Mouse (Mus musculus) thymus, adult 2 months (tissue): ENCODE results near the gene Ccdc169.

Experiments
- CTCF ChIP-seq: fragments of 200-500 bp; IDR thresholded peaks from 2 replicates; pipeline ENCODE4 v1.5.1; 2012; ENCODE audit warnings: mild to moderate bottlenecking, control low read depth, low read length, moderate library complexity, borderline replicate concordance; ENCODE audit not compliant: control insufficient read depth, poor library complexity, insufficient read depth; ENCODE audit errors: extremely low read depth
- POLR2A ChIP-seq: fragments of 200-500 bp; IDR thresholded peaks from 2 replicates; pipeline ENCODE4 v1.6.1; 2012; ENCODE audit warnings: mild to moderate bottlenecking, low read length, control low read depth, moderate library complexity; ENCODE audit not compliant: control insufficient read depth, poor library complexity, insufficient read depth; ENCODE audit errors: extremely low read depth

GRCm38 (mm10) chr3:55152673-55153334 lies 15.7 kb downstream of the Ccdc169 start:
- TF ChIP-seq CTCF (no peak), POLR2A (no peak)
